Mouse (Mus musculus): ENCODE data around the gene Gm38394. TPM values are rescaled to one million over a fixed set of nuclear protein-coding genes. Genes with fewer than 3 reads are reported as not detected.
A peak's percentile ranks its signal among the peaks of the same experiment; 100 is the strongest.

Gm38394 gene
- polyA plus RNA-seq, 1 experiment from 2014 or later, result 5.4 TPM

DNA sequence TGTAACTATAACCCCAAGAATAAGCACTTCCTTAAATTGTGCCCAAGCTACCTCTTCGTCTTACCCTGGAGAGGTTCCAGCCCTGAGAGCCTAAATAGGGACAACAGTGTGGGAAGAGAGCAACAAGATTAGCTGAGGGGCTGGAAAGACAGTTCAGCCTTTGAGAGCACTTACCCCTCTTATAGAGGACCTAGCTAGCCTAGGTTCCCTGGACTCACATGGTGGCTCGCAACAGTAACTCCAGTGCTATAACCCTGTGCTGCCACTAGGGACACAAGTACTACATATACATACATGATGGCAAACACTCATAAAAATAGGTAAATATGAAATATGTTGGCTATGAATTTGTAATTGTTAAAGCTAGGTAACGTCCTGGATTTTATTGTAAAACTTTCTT is 47.3 kb downstream of the Gm38394 start:
- Histone ChIP-seq H3K27me3 (no peaks in the 10 kb centered on the region), H3K9me3 (no peaks in the 10 kb centered on the region), H3K9ac (no peak overlapping the region), H3K27ac (no peak overlapping the region), H3K36me3 (peaks cover 12% of the 10 kb centered on the region), H3K4me3 (no peak overlapping the region), H3K4me2 (no peak overlapping the region), H3K4me1 (peaks cover 8% of the 10 kb centered on the region; the same call in 1 of the 2 replicates)
- ATAC-seq (ENCODE audit: borderline replicate concordance, extremely low read depth, low FRiP score, low TSS enrichment), result no peak
- WGBS, result 68% methylated on average over 3 of the region's 3 CpGs

DNA sequence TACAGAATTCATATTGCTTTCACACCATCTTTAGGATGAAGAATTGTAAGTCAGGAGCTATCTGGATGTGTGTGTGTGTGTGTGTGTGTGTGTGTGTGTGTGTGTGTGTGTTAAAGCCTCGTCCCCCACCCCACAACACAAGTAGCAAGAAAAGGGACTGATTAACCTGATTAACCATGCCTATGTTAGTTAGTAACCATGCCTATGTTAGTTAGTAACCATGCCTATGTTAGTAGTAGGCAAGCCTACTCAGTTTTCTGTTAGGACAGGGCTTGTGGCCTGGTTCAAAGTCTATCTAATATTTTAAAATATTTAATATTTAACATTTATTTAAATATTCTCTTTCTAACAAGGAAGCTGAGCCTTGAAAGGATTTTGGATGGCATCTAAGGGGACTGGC is 49.7 kb downstream of the Gm38394 start:
- Histone ChIP-seq H3K9me3 (no peaks in the 10 kb centered on the region), H3K36me3 (peaks cover 27% of the 10 kb centered on the region), H3K4me1 (peaks cover 11% of the 10 kb centered on the region; the same call in 1 of the 2 replicates), H3K27me3 (no peaks in the 10 kb centered on the region), H3K4me3 (no peak overlapping the region), H3K27ac (no peak overlapping the region), H3K4me2 (no peak overlapping the region), H3K9ac (no peak overlapping the region)
- ATAC-seq (ENCODE audit: borderline replicate concordance, extremely low read depth, low FRiP score, low TSS enrichment), result no peak
- whole genome bisulfite sequencing, result 76% methylated on average over 1 of the region's 1 CpGs

DNA sequence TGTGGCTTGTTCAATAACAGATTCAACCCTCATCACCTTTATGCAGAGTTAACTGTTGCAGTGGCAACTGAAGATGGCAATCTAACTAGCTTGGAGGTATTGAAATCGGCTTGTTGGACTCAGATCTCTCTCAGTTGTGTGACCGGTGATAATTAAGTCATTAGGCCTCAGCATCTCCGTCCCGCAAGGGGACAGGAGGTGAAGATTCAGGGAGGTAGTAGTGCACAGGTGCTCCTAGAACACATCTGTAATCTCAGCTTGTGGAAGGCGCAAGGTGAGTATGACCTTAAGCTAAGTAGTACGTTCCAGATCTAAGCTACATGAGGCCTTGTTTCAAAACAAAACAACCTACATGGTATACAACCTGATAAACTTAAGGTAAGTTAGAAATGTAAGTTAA is 50.5 kb downstream of the Gm38394 start:
- 50% methylated on average over 6 of the region's 6 CpGs for WGBS
- peaks cover 35% of the 10 kb centered on the region for H3K36me3 ChIP-seq

DNA sequence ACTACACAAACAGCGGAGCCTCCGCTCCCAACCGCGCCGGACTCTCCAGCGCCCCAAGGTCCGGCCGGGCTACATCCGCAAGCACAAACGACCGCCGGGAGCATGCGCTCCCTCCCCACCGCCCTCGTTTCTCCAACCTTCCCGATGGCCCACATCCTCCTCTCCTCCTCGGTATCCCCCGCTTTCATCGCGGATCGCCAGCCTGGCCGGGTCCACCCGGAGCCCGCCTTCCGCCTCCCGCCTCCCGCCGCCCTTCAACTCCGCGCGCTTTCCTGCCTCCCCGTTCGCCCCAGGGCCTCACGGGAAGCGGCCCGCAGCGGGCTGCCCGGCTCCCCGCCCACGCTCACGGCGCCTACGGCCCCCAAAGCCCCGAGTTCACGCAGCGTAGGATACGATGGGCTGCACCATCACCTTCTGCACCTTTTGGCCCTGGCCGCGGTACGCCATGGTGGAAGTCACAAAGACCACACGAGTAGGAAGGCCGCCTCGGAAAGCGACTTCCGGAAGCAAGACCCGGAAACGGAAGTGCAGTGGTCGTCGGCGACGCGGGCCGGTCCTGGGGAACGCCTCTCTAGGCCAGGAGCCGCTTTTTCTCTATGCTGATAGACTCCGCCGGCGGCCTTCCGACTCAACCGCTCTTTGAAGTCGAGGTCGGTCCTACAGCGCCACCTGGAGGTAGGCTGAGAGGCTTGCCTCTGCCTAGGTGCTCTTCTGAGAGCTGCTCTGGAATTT is 51.2 kb downstream of the Gm38394 start, which contains the start of gene Snrpe:
Snrpe (minus strand) TSS at position 521 of the 732 bp plus-strand sequence.
- under 1% methylated on average over 73 of the region's 73 CpGs for WGBS

More for the DNA sequence above, 50.5 kb downstream of the Gm38394 start:
- ATAC-seq (ENCODE audit: borderline replicate concordance, extremely low read depth, low FRiP score, low TSS enrichment), result no peak
- Histone ChIP-seq H3K4me3 (peak overlapping the region; percentile 98; the same call in 1 of the 2 replicates), H3K27me3 (no peaks in the 10 kb centered on the region), H3K9ac (peak overlapping the region; percentile 21; the same call in 1 of the 2 replicates), H3K4me2 (peak overlapping the region; percentile 19; the same call in 1 of the 2 replicates), H3K27ac (no peak overlapping the region), H3K9me3 (no peaks in the 10 kb centered on the region), H3K4me1 (peaks cover 11% of the 10 kb centered on the region; the same call in 1 of the 2 replicates)

DNA sequence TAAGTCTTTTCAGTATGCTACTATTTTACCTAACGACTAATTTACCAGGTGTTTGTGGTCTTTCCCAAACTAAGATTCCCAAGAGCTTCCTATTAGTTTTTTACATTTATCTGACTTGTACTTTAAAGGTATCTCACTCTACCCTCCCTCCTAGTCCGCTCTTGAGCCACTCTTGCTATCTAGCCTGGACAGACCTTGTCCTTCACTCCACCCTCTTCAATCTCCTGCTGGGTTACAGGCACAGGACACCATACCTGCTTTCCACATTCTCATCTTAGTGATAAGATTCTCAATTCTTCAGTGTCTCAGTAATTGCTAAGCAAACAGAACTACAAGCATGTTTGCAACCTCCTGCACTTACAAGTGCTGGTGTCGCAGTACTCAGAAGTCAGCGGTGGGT is 57.9 kb downstream of the Gm38394 start:
- no peak overlapping the region for H3K9ac ChIP-seq
- H3K4me2 ChIP-seq, result no peak overlapping the region
- H3K4me3 ChIP-seq, result no peak overlapping the region
- no peak for ATAC-seq (ENCODE audit: borderline replicate concordance, extremely low read depth, low FRiP score, low TSS enrichment)
- H3K27ac ChIP-seq, result no peak overlapping the region
- peaks cover 69% of the 10 kb centered on the region for H3K36me3 ChIP-seq
- no peaks in the 10 kb centered on the region for H3K4me1 ChIP-seq
- WGBS, result 76% methylated on average over 4 of the region's 4 CpGs
- H3K9me3 ChIP-seq, result no peaks in the 10 kb centered on the region
- H3K27me3 ChIP-seq, result no peaks in the 10 kb centered on the region

More for the DNA sequence above, 51.2 kb downstream of the Gm38394 start, which contains the start of gene Snrpe:
- peak within 1 kb of the TSS; percentile 98 for H3K9ac ChIP-seq
- H3K36me3 ChIP-seq, result peaks cover 42% of the 10 kb centered on the region
- H3K4me3 ChIP-seq, result peak within 1 kb of the TSS; percentile 98
- H3K27ac ChIP-seq, result peak within 1 kb of the TSS; percentile 95
- H3K4me1 ChIP-seq, result peaks cover 11% of the 10 kb centered on the region; the same call in 1 of the 2 replicates
- peak; percentile 97 for ATAC-seq (ENCODE audit: borderline replicate concordance, extremely low read depth, low FRiP score, low TSS enrichment)
- peak within 1 kb of the TSS; percentile 70 for H3K4me2 ChIP-seq
- H3K27me3 ChIP-seq, result no peaks in the 10 kb centered on the region
- no peaks in the 10 kb centered on the region for H3K9me3 ChIP-seq

DNA sequence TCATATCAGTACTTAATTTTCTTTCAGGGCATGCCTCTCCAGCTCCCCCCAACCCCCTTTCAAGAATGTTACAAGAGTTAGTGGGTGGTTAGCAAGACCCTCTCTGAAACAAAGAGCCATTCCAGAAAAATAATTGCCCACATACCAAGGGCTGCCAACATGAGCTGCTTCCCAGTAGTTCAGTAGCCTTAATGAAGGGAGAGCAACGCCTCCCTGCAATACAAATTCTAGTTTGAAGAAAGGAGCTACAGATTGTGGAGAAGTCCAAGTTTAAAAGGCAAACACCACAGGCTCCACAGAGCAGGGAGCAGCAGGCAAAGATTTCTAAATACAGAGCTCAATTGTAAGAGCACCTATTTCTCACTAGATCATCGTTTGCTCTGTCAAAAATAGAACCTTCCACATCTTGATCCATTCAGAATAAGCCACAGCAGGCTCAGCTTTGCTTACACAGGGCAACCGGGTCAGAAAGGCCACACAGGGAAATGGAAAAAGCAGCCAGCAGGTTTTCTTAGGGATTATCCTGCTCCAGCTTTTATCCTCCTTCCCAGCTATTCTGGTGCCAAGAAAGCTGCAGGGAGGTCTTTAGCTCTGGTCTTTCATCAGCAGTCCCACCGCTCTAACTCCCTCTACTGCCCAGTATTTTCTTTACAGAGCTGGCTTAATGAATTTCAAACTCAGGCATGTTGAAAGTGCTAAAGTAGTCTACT is 64.7 kb downstream of the Gm38394 start:
- Histone ChIP-seq H3K27ac (no peak overlapping the region), H3K4me2 (no peak overlapping the region), H3K4me1 (no peaks in the 10 kb centered on the region), H3K9ac (no peak overlapping the region), H3K36me3 (peaks cover 3% of the 10 kb centered on the region; the same call in 1 of the 2 replicates), H3K4me3 (no peak overlapping the region), H3K9me3 (no peaks in the 10 kb centered on the region), H3K27me3 (no peaks in the 10 kb centered on the region)
- WGBS, result 18% methylated on average over 4 of the region's 4 CpGs
- ATAC-seq (ENCODE audit: borderline replicate concordance, extremely low read depth, low FRiP score, low TSS enrichment), result no peak

DNA sequence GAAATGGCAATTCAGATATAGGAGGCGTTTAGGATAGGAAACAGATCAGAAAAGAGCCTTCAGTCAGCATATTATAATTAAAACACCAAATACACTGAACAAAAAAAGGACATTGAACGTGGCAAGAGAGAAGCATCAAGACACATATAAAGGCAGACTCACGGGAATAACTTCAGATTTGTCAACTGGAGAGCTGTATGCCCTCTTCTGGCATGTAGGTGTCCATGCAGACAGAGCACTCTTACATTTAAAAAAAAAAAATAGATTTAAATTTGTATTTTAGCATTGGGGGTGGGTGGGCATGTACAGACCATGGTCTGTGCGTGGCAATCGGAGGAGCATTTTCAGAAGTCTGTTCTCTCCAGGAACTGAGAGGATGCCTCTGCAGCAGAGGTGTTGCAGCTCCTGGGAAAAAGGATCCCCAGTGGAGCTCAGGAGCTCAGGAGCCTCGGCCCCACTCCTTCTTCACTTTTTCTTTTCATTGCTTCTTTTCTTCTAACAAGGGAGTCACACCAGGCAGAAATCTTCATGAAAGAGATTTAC is 75.1 kb downstream of the Gm38394 start:
- no peaks in the 10 kb centered on the region for H3K4me1 ChIP-seq
- H3K36me3 ChIP-seq, result no peaks in the 10 kb centered on the region
- H3K9me3 ChIP-seq, result no peaks in the 10 kb centered on the region
- ATAC-seq (ENCODE audit: borderline replicate concordance, extremely low read depth, low FRiP score, low TSS enrichment), result no peak
- WGBS, result 67% methylated on average over 6 of the region's 6 CpGs
- H3K27ac ChIP-seq, result no peak overlapping the region
- H3K9ac ChIP-seq, result no peak overlapping the region
- no peak overlapping the region for H3K4me2 ChIP-seq
- no peaks in the 10 kb centered on the region for H3K27me3 ChIP-seq
- no peak overlapping the region for H3K4me3 ChIP-seq

DNA sequence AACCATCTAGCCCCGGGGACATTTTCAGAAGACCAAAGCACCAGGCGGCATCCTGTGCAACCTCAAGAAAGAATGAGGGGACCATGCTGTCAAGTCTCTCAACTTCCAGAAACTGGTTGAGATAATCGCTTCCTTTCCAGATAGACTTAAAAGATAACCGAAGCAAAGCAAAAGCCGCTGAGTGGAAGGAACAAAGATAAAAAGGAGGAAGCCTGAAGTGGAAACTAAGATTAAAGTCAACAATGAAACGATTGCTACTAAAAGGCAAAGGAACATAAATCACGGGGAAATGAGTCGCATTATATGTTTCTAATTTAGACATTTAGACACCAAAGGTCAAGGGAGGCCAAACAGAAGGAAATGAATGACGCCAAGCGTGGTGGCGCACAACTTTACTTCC is 89.8 kb downstream of the Gm38394 start:
- ATAC-seq (ENCODE audit: borderline replicate concordance, extremely low read depth, low FRiP score, low TSS enrichment), result no peak
- Histone ChIP-seq H3K4me3 (no peak overlapping the region), H3K36me3 (no peaks in the 10 kb centered on the region), H3K27me3 (no peaks in the 10 kb centered on the region), H3K9me3 (no peaks in the 10 kb centered on the region; the same call in 1 of the 2 replicates), H3K4me1 (no peaks in the 10 kb centered on the region), H3K27ac (no peak overlapping the region), H3K9ac (no peak overlapping the region), H3K4me2 (no peak overlapping the region)
- WGBS, result 45% methylated on average over 11 of the region's 11 CpGs

Other genes starting within 250 kb of the Gm38394 start
- 7.3 and 9.0 TPM in 2 replicates for gene Sox13, start 236.9 kb downstream of the Gm38394 start, polyA plus RNA-seq (2015; fragmentation: Nextera tagmentation; extraction: Ambion mirVana)
- gene Snrpe, start 51.0 kb downstream of the Gm38394 start, polyA plus RNA-seq (2015; fragmentation: Nextera tagmentation; extraction: Ambion mirVana), result 637 and 708 TPM in 2 replicates
- gene Zbed6, start 433 bp downstream of the Gm38394 start, polyA plus RNA-seq (2015; fragmentation: Nextera tagmentation; extraction: Ambion mirVana), result not detected in 2 replicates
- gene Lax1, start 28.8 kb upstream of the Gm38394 start, polyA plus RNA-seq (2015; fragmentation: Nextera tagmentation; extraction: Ambion mirVana), result 0.18 and 0.75 TPM in 2 replicates
- gene Atp2b4, start 139.7 kb upstream of the Gm38394 start, polyA plus RNA-seq (2015; fragmentation: Nextera tagmentation; extraction: Ambion mirVana), result 9.0 and 9.6 TPM in 2 replicates
- gene Optc, start 246.7 kb upstream of the Gm38394 start, polyA plus RNA-seq (2015; fragmentation: Nextera tagmentation; extraction: Ambion mirVana), result 0.67 and 0.81 TPM in 2 replicates